Mouse (Mus musculus) forebrain, embryonic 12.5 days (tissue): ENCODE measurements around the gene Gtf2h4. TPM values are rescaled to one million over a fixed set of nuclear protein-coding genes. Genes with fewer than 3 reads are reported as not detected.

ENCODE experiments used
- ATAC-seq: fragments of 200-750 bp; cut with Nextera tagmentation; 2 replicates; pipeline ENCODE4 v1.8.0; 2017; ENCODE audit warnings: moderate TSS enrichment; ENCODE audit not compliant: low FRiP score
- H3K27ac ChIP-seq: fragments of 300-500 bp; sonication (generic); 2 replicates; pipeline ENCODE4 v1.5.1; 2016; ENCODE audit warnings: mild to moderate bottlenecking
- H3K27me3 ChIP-seq: fragments of 300-500 bp; sonication (generic); 2 replicates; pipeline ENCODE4 v1.6.1; 2016; ENCODE audit warnings: mild to moderate bottlenecking
- H3K36me3 ChIP-seq: fragments of 300-500 bp; sonication (generic); replicated peaks from 2 replicates; pipeline ENCODE4 v1.6.1; 2016; ENCODE audit warnings: mild to moderate bottlenecking
- H3K4me1 ChIP-seq: fragments of 300-500 bp; sonication (generic); 2 replicates; pipeline ENCODE4 v1.6.1; 2016
- H3K4me2 ChIP-seq: fragments of 300-500 bp; sonication (generic); 2 replicates; pipeline ENCODE4 v1.6.1; 2016; ENCODE audit warnings: mild to moderate bottlenecking, moderate library complexity
- H3K4me3 ChIP-seq: fragments of 300-500 bp; sonication (generic); replicated peaks from 2 replicates; pipeline ENCODE4 v1.5.1; 2016; ENCODE audit warnings: mild to moderate bottlenecking
- H3K9ac ChIP-seq: fragments of 300-500 bp; sonication (generic); 2 replicates; pipeline ENCODE4 v1.6.1; 2016; ENCODE audit warnings: mild to moderate bottlenecking
- H3K9me3 ChIP-seq: fragments of 300-500 bp; sonication (generic); 2 replicates; pipeline ENCODE4 v1.6.1; 2016
- WGBS: fragments of 180-500 bp; shearing (Covaris S2); methylation state at CpG from one replicate; pipeline ENCODE4 v1.1.7; 2016; 5-methylcytosine and 5-hydroxymethylcytosine counted together
- polyA plus RNA-seq: library from polyadenylated mRNA; unstranded; fragments of >200 nt; fragmentation: Nextera tagmentation; extraction: Ambion mirVana; gene quantifications from 2 replicates; pipeline ENCODE4 v1.2.1, GENCODE M21; 2016

Gtf2h4 gene
- polyA plus RNA-seq, 1 experiment from 2014 or later: 39.0 TPM

DNA sequence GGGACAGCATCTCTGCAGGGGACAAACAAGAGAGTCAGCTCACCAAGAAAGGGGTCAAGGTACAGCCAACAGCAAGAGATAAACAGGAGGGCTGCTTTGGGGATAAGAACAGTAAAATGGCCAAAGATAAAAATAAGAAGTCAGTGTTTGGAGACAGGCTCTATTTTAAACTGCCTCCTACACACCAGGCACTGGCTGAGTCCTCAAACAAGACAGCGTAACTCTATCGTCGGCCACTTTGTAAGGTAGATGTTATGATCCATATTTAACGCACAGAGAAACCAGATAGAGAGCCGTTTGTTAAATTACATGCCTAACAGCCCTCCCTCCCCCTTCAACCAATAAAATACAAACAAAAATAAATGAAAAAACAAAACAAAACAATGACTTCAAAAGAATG, 20.4 kb upstream of the Gtf2h4 start:
- H3K4me2 ChIP-seq: no peak overlapping the region
- peaks cover 64% of the 10 kb centered on the region for H3K36me3 ChIP-seq
- 93% methylated on average over 5 of the region's 5 CpGs for WGBS
- peaks cover 25% of the 10 kb centered on the region for H3K4me1 ChIP-seq
- no peaks in the 10 kb centered on the region for H3K27me3 ChIP-seq
- H3K27ac ChIP-seq: no peak overlapping the region
- no peak overlapping the region for H3K9ac ChIP-seq
- no peaks in the 10 kb centered on the region for H3K9me3 ChIP-seq
- no peak overlapping the region for H3K4me3 ChIP-seq
- no peak for ATAC-seq

DNA sequence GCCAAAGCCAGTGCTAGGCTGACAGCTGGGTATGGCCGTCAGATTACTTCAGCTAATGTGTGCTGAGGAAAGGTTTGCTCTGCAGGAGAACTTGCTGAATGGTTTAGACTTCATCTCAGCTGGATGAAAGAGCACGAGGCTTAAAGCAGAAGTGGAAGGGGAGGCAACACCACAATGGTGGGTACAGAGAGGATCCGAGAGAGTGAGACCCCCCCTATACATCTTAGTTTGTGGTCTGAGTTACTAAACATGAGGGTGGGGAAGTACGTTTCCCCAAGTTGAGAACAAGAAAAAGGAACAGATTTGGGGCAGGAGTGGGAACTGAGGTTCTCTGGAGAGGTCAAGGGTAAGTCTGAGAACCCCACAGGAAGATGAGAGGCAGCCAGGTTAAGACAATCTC, 18.8 kb upstream of the Gtf2h4 start:
- Histone ChIP-seq H3K4me3 (no peak overlapping the region), H3K9me3 (no peaks in the 10 kb centered on the region), H3K27me3 (no peaks in the 10 kb centered on the region), H3K4me2 (no peak overlapping the region), H3K36me3 (peaks cover 80% of the 10 kb centered on the region), H3K4me1 (peaks cover 10% of the 10 kb centered on the region), H3K27ac (no peak overlapping the region), H3K9ac (no peak overlapping the region)
- ATAC-seq: no peak
- 84% methylated on average over 4 of the region's 4 CpGs for WGBS

DNA sequence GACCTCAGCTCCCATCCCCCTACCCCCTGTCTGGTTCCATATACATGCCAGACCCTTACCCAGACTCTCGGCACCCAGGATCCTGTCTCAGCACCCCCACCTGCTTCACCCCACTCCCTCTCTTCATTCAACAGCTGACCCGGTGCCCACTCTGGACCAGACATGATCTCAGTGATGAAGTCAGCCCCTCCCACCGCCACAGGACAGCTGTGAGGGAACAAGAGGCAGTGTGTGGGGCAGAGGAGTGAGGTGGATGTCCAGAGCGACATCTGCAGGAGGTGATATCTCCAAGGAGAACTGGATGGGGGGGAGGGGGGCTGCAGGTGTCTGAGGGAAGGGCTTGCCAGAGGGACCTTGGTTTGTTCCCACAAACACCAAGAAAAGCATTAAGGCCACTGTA, 18.3 kb upstream of the Gtf2h4 start:
- ATAC-seq: no peak
- WGBS: 92% methylated on average over 4 of the region's 4 CpGs

DNA sequence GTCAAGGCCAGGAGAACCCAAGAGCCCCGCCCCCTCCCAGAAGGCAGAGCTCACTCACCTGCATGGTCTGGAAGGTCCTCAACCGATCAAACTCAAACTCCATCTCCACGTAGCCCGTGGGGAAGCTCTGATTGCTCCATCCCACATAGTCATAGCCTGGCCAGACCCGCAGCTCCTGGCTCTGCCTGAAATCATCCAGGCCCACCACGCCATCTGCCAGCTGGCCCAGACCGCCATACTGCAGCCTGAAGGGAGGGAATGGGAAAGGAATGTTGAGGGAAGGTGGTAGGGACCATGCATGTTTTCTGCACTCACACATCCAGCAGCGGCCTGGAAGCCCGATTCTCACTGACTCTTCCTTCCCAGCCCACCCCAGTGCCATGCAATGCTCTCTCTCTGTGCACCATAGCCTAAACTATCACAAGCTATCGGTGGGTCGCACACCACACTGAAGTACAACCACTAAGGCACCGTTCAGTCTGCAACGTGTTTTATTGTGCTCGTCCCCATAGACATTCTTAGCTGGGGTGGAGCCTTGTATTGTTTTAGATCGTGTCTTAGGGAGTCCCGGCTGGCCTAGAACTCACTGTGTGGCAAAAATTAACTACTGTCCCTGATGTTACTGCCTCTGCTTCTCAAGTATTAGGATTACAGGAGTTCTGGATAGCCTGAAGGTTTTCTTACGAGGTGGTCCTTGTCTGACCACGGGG, 16.6 kb upstream of the Gtf2h4 start:
- WGBS: 93% methylated on average over 18 of the region's 18 CpGs
- Histone ChIP-seq H3K27me3 (no peaks in the 10 kb centered on the region), H3K4me2 (no peak overlapping the region), H3K9ac (no peak overlapping the region), H3K36me3 (peaks cover 92% of the 10 kb centered on the region), H3K4me3 (no peak overlapping the region), H3K4me1 (peaks cover 16% of the 10 kb centered on the region; the same call in 1 of the 2 replicates), H3K27ac (no peak overlapping the region), H3K9me3 (no peaks in the 10 kb centered on the region)
- no peak for ATAC-seq

More for the DNA sequence above, 18.3 kb upstream of the Gtf2h4 start:
- Histone ChIP-seq H3K27ac (no peak overlapping the region), H3K4me1 (peaks cover 4% of the 10 kb centered on the region), H3K4me3 (no peak overlapping the region), H3K4me2 (no peak overlapping the region), H3K27me3 (no peaks in the 10 kb centered on the region), H3K36me3 (peaks cover 85% of the 10 kb centered on the region), H3K9ac (no peak overlapping the region), H3K9me3 (no peaks in the 10 kb centered on the region)

DNA sequence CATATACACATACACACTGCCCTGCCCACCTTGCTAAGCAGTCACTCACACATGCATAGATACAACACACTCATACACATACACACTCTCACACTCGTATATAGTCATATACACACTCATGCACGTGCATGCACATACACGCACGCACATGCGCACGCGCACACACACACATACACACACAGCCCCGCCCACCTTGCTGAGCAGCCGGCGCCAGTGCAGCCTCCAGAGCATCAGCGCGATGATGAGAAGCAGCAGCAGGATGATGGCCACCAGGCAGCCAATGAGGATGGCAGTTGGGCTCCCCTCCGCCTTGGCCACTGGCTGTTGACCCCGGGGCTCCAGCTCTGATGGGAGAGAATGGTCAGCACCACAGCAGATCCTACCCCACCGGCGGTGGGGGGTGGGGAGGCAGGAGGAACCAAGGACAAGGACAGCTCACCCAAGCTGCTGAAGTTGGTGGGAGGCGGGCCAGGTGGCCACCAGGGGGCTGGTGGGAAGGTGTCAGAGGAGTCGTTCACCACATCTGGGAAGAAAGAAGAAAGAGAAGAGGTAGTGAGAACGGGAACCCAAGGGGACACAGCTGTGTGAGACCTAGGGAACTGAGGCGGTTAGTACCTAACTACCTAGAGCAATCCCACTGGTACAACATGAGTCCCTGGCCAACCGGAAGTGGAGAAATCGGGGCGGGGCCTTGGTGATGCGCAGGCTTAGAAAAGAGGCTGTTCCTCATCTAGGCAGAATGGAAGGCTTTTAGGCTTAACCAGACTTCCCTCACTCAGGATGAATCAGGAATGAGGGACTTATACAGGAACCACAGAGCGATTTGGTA, 15.0 kb upstream of the Gtf2h4 start:
- no peak overlapping the region for H3K9ac ChIP-seq

DNA sequence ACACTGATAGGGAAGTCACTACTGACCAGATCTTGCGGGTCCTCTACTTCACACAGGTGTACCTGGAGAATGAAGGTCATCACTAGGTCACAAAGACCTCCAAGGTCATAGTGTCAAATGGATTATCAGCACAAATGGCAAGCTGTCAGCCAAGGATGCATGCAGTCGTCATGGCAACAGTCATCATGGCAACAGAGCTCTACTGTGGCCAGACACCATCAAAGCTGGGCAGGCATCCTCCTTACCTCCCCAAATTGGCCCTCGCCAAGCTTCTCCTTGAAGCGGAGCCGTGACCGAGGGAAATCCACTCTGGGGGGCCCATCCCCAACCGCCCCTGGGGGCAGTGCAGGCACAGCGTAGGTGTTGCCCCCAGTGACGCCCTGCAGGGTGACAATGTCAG, 11.5 kb upstream of the Gtf2h4 start:
- no peak overlapping the region for H3K4me3 ChIP-seq
- H3K4me1 ChIP-seq: peaks cover 17% of the 10 kb centered on the region; the same call in 1 of the 2 replicates
- peak; percentile 28; the same call in 1 of the 2 replicates for ATAC-seq
- 81% methylated on average over 9 of the region's 9 CpGs for WGBS
- no peaks in the 10 kb centered on the region for H3K9me3 ChIP-seq
- H3K4me2 ChIP-seq: no peak overlapping the region
- H3K27ac ChIP-seq: peak overlapping the region; percentile 31
- no peak overlapping the region for H3K9ac ChIP-seq
- H3K27me3 ChIP-seq: no peaks in the 10 kb centered on the region
- H3K36me3 ChIP-seq: peaks cover 100% of the 10 kb centered on the region

More for the DNA sequence above, 15.0 kb upstream of the Gtf2h4 start:
- WGBS: 90% methylated on average over 25 of the region's 25 CpGs
- no peak overlapping the region for H3K4me3 ChIP-seq
- no peak overlapping the region for H3K27ac ChIP-seq
- H3K36me3 ChIP-seq: peaks cover 100% of the 10 kb centered on the region
- no peaks in the 10 kb centered on the region for H3K9me3 ChIP-seq
- no peak for ATAC-seq
- H3K4me1 ChIP-seq: peaks cover 17% of the 10 kb centered on the region; the same call in 1 of the 2 replicates
- H3K27me3 ChIP-seq: no peaks in the 10 kb centered on the region
- no peak overlapping the region for H3K4me2 ChIP-seq

DNA sequence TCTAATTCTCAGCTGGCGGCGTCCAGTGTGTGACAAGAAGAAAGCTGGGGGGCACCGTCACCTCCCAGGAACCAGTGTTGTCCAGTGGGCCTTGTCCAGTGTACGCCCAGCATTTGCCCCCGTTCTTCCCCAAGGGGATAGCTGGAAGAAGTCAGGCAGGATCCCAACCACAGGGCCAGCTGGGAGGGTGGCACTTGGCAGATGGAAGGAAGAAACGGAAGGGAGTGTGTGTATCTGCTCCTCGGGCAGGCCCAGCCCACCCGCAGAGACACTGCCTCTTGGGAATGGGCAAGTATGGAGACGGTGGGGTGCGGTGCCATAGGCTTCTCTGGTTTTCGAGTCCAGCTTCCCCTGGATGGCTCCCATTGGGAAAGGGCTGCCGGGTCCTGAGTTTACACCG, 8.4 kb upstream of the Gtf2h4 start:
- Histone ChIP-seq H3K9me3 (no peaks in the 10 kb centered on the region), H3K9ac (no peak overlapping the region), H3K4me1 (peaks cover 17% of the 10 kb centered on the region; the same call in 1 of the 2 replicates), H3K27ac (no peak overlapping the region), H3K4me3 (no peak overlapping the region), H3K36me3 (peaks cover 74% of the 10 kb centered on the region), H3K4me2 (no peak overlapping the region), H3K27me3 (no peaks in the 10 kb centered on the region)
- 89% methylated on average over 13 of the region's 13 CpGs for WGBS
- ATAC-seq: no peak

DNA sequence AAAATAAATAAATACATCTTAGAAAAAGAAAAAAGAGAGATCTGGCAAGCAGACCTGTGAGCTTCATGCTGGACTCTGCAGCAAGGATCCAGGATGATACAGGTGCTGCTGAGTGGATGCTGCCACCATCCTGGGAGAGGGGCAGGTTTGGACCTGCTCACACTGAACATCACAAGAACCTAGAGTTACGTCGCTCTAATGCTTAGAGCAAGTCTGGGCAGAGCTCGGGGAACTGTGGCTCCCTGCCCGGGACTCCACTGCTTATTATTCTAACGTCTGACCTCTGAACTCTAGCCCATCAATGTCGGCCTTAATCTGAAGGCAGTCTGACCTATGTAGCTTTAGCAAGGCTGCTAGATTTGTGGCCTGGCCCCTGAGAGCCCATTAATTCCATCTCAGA, 7.1 kb upstream of the Gtf2h4 start:
- Histone ChIP-seq H3K4me2 (no peak overlapping the region), H3K36me3 (peaks cover 60% of the 10 kb centered on the region), H3K4me3 (no peak overlapping the region), H3K27ac (peak overlapping the region; percentile 43; the same call in 1 of the 2 replicates), H3K27me3 (no peaks in the 10 kb centered on the region), H3K9ac (no peak overlapping the region), H3K4me1 (peaks cover 6% of the 10 kb centered on the region; the same call in 1 of the 2 replicates), H3K9me3 (no peaks in the 10 kb centered on the region)
- 63% methylated on average over 6 of the region's 6 CpGs for WGBS
- ATAC-seq: peak; percentile 16; the same call in 1 of the 2 replicates

DNA sequence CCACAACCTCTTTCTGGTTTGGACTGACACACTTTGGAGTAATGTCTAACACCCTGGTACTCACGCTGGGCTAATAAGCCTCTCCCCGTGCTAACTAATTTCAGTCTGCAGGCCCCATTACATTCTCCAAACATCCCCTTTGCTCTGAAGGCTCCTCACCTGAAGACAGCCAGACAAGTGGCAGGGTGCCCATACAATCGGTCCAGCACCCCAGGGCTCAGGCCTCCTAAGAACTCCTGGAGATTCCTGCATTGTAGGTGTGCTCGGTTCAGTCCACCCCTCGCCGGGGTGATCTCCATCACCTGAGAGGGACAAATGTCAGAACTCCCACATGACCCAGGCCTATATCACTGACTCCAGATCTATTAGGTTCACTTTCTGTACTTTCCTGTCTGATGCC, 1.0 kb downstream of the Gtf2h4 start:
- Histone ChIP-seq H3K27me3 (no peaks in the 10 kb centered on the region), H3K4me3 (peak overlapping the region; percentile 67; the same call in 1 of the 2 replicates), H3K4me2 (no peak overlapping the region), H3K27ac (no peak overlapping the region), H3K36me3 (peaks cover 13% of the 10 kb centered on the region; the same call in 1 of the 2 replicates), H3K4me1 (peaks cover 18% of the 10 kb centered on the region), H3K9me3 (no peaks in the 10 kb centered on the region), H3K9ac (no peak overlapping the region)
- no peak for ATAC-seq
- 89% methylated on average over 6 of the region's 6 CpGs for WGBS

DNA sequence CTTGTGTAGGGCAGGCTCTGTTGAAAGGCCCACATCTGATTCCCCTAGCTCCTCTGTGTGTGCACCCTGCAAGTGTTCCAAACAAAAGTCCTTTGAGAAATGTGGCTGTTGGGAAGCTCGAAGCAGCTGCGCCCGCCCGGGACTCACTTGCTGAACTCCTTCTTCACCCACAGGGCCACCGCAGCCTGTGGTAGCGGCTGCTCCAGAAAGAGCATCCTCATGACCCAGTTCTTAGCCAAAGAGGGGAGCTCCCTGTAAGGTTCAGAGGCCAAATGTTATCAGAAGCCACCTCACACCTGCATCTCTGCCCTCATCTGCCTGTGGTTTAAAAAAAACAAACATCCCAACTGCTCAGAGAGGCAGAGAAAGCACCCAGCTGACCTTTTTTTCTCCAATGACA, 1.7 kb downstream of the Gtf2h4 start:
- H3K27ac ChIP-seq: no peak overlapping the region
- no peaks in the 10 kb centered on the region for H3K9me3 ChIP-seq
- no peaks in the 10 kb centered on the region for H3K27me3 ChIP-seq
- H3K4me1 ChIP-seq: peaks cover 20% of the 10 kb centered on the region
- no peak overlapping the region for H3K4me2 ChIP-seq
- H3K36me3 ChIP-seq: peaks cover 13% of the 10 kb centered on the region; the same call in 1 of the 2 replicates
- H3K4me3 ChIP-seq: no peak overlapping the region
- no peak overlapping the region for H3K9ac ChIP-seq
- no peak for ATAC-seq
- 91% methylated on average over 6 of the region's 6 CpGs for WGBS

DNA sequence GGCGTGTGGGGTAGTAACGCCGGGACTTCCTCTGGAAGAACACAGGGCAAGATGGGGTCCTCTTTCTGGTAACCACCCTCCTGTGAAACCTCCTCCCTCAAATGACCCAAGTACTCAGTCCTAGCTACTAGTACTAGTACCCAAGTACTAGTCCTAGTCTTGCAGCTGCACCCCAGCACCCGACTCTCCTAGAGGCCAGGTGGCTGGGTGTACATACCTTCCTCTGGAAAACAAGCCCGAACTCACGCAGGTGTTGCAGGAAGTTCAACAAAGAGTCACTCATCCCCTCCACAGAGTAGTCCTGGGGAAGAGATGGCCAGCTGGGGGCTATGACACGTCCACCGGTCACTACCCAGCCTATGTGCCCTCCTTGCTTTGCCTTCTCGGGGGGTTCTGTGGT, 3.8 kb downstream of the Gtf2h4 start:
- 91% methylated on average over 9 of the region's 9 CpGs for WGBS
- Histone ChIP-seq H3K36me3 (peaks cover 21% of the 10 kb centered on the region; the same call in 1 of the 2 replicates), H3K4me1 (peaks cover 29% of the 10 kb centered on the region), H3K9me3 (no peaks in the 10 kb centered on the region), H3K9ac (no peak overlapping the region), H3K27me3 (no peaks in the 10 kb centered on the region), H3K4me3 (no peak overlapping the region), H3K27ac (no peak overlapping the region), H3K4me2 (no peak overlapping the region)
- no peak for ATAC-seq

DNA sequence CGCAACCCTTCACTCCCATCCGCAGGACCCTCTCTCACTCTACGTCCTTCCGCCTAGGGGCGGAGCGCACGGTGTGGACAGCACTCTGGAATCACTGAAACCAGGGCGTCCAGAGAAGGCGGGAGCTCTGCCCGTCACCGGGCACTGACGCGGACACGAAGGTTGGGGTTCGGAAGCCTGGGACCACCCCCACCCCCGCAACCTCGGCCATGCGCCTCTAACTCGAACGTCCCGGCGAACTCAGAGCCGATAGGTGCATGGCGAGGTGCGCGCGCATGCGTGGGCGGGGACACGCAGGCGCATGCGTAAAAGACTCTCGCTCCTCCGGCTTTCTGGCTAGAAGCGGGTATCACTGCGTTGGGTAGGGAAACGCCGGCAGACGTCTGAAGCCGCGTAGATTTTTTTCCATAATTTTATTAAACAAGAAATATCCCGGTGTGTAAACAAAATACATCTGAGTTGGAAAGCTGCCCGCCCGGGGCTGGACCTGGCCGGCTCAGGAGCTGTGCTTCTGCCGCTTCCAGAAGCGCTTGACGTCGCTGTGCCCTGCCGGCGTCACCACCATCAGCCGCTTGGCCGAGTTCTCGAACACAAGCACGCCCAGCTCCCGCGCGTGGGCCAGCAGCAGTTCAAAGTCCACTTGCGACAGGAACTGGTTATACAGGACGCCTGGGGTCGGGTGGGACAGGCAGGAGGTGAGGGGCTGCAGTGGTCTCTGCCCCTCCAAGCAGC, 6.0 kb downstream of the Gtf2h4 start, which contains the start of gene Vars2:
Vars2 (minus strand) TSS at position 259 of the 732 bp plus-strand sequence.
- Histone ChIP-seq H3K27ac (peak within 1 kb of the TSS; percentile 81), H3K4me1 (peaks cover 22% of the 10 kb centered on the region), H3K36me3 (peaks cover 40% of the 10 kb centered on the region), H3K4me2 (peak within 1 kb of the TSS; percentile 93), H3K27me3 (no peaks in the 10 kb centered on the region), H3K9ac (peak within 1 kb of the TSS; percentile 82), H3K4me3 (peak within 1 kb of the TSS; percentile 77), H3K9me3 (no peaks in the 10 kb centered on the region)
- ATAC-seq: peak; percentile 91
- under 1% methylated on average over 61 of the region's 61 CpGs for WGBS
